Mouse (Mus musculus): ENCODE measurements around the gene Gm18336.
"Not testable (repeated sequence)": the region's sequence is repeated elsewhere in the genome, so short reads cannot be mapped to it uniquely, and the experiment has no call there.

The Gm18336 gene

DNA sequence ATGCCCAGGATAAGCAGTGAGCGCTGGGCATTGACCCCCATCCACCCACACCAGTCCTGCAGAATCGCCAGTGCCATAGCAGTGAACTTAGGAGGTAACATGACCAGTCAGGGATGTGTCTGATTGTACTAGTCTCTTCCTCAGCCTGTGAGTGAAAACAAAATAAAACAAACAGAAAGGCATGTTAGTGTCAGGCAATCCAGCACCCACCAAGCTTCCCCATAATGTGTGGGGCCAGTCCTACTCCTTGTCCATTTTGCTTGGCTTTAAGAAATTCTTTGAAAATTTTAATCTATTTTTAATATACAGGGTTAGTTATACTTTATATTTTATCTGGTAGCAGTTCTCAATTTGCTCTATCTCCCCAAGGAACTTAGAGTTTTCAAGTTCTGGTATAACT lies at the start of gene Gm18336:
Gene Gm18336, minus strand, starts transcription at position 101 of the 400 bp plus-strand sequence.
- not testable (repeated sequence) for DNase-seq

DNA sequence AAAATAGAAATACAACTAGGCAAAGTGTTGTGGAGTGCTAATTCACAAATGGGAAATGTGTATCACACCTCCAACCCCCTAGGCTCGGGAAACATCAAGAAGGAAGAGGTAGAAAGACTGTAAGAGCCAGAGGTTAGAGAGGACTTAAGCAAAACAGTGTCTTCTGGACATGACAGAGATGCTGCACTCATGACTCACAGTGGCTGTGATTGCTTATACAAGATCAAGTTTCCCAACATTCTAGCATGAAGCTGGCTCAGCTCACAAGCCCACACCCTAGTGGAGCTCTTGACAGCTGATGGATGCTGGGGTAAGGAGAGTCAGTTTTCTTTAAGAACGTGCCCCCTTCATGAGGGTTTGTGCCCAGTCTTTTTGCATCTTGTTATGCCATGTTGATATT lies 42.9 kb upstream of the Gm18336 start:
- no peak for DNase-seq

DNA sequence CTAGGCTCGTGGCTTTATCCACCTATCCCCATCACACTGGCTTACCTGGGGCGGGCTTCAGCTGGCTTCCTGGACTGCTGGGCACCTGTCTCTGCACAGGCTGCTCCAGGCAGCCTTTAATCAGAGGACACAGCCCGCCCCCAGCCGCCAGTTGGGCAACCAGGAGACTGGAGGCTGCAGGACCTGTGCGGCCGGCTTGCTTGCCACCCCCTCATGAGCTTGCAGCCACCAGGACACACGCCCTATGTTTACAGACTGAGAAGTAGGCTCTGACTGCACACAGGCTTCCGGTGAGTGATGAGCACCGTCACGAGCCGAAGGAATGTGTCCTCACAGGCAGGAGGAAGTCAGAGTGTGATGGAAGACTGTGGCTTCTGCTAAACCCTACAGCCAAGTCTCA lies 36.7 kb upstream of the Gm18336 start, which contains the start of gene Trex2:
Gene Trex2, minus strand, starts transcription at position 93 of the 400 bp plus-strand sequence.
- DNase-seq: no peak

DNA sequence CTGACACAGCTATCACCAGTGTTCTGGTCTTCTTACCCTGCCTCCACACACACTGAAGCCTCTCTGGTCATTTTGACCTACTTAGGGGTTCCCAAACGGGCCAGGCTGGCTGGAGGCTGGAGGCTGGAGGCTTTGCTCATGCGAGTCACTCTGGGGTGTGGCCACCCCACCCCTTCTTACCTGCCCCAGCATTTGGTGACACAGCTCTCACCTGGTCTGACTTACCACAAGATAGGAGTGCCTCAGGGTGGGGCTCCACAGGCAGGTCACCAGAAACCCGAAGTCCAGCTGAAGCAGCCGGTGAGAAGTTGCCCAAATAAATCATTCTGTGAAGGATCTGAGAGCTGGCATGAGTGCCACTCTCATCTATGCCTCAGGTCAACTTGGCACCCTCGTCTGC lies 34.3 kb upstream of the Gm18336 start:
- no peak for DNase-seq

DNA sequence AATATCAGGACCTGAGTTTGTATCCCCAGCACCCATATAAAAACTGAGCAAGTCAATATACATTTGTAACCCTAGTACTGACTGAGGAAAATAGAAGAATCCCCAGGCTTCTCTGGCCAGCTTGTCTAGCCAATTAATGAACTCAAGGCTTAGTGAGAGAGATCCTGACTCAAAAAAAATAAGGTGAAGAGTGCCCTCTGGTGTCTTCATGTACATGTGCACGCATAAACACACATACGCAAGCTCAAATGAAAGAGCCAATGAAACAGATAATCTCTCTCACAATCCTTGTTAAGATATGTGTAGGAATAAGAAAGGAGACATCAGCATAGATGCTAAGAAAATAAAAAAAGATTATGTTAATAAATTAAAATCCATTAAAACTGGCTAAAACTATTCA lies 31.5 kb upstream of the Gm18336 start:
- DNase-seq: no peak

DNA sequence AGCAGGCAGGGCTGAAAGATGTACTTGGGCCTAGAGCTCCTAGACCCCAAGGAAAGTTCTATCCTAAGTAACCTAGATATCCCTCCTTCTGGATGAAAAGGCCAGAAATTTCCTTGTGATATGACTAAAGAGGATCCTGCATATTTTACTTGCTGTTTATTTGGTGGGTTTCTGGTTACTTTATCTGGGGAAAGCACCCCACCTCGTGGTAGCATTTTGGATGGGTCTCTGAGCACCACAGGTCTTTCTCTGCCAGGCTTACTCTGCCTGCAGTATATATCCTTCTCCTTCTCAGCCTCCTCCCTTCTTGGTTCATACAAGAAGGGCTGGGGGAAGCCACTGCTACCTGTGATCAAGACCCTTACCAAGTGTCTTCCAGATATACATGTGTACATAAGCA lies 14.2 kb upstream of the Gm18336 start:
- DNase-seq: no peak

DNA sequence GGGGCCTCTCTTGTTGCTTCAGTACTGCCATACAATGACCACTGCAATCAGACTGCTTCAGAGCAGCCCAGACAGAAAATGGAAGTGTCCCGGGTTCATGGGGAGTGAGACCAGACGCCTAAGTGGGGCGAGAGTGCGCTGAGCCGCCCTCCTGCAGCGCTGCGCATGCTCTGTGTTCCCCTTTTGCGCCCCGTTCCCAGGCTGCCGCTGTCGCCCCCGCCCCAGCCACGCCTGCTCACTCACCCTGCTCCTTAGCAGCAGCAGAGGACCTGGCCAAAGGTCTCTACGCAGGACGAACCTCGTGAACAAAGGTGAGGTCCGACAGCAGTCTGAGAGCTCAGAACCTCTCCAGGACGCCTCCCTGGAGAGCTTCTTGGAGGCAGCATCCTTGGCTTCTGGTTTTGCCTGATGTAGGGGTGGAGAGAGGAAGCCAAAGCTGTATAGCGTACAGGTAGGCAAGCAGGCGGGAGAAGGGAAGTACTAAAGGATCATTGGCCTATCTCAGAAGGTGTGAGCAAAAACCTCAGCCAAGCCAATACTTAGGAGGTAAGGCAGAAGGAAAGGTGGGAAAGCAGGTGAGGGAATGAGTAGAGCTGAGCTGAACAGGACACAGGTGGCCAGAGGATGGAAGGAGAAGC lies 12.5 kb upstream of the Gm18336 start, which contains the start of gene Zfp92:
Gene Zfp92, plus strand, starts transcription at position 217 of the 638 bp plus-strand sequence.
- DNase-seq: peak; percentile 29

DNA sequence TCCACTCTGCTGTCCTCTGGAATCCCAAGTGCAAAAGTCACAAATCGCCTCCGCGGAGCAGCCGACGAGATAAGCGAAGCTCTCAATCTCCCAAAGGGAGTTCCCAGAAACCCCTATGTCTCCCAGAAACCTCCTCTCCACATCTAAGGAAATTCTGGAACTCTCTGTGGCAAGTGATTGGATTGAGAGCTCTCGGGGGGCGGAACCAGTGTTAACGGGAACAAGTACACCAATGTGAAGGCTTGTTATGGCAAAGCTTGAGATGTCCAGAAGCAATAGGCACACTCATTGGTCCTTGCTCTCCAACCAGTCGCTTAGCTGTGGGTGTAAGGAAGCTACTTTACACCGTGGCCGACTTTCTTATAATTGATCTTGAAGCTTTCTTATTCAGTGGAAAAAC lies 3.1 kb upstream of the Gm18336 start:
- no peak for DNase-seq

DNA sequence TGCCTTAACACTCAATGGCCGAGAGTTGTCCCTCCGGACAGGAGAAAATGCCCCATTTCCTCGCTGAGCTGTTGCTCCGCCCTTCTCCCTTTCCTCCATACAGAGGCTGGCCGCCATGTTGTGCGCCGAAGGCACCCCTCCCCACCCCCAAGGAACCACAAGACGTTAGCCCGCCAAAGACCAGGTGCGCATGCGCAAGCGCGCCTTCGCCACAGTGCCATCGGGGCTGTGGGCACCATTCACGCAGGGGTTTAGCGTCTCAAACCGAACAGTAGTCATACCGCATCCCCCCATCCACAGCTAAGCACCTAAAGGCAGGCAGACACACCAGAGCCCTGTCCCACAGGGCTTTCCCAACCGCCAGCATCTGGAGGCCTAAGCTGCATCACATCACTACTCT lies 2.4 kb upstream of the Gm18336 start:
- no peak for DNase-seq

DNA sequence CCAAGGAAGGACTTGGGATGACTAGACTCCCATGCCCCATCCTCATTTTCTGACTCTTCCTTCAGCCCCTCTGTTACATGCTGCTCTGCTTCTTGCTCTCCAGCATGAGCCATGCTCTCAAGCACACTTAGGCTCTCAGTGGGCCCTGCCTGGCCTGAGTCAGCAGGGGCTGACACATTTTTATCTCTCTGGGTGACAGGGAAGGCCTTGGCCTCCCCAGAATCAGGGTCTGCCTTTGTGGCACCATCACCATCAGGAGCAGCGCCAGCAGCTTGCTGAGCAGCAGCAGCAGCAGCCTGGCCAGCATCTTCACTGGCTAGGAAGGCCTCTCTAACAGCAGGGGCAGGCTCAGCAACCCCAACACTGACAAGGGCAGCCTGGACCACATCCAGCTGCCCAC lies 2.1 kb downstream of the Gm18336 start:
- DNase-seq: no peak

DNA sequence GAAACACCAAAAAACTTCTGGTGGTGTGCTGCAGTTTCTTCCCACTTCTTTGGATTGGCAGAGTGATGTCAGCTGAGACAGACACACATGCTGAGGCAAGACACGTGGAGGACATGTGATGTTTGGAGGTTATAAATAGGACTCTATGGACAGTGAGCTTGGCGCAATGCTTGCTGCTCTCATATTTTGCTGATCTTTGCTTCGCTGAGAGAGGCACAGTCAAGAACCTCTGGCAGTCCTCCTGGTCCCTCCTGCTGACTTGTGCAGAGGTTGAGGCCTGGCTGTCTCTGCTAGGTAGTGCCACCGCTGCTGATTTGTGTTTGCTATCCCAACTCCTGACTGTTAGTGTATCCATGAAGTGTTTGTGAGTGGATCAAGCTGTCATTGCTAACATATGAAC lies 7.1 kb downstream of the Gm18336 start:
- no peak for DNase-seq

DNA sequence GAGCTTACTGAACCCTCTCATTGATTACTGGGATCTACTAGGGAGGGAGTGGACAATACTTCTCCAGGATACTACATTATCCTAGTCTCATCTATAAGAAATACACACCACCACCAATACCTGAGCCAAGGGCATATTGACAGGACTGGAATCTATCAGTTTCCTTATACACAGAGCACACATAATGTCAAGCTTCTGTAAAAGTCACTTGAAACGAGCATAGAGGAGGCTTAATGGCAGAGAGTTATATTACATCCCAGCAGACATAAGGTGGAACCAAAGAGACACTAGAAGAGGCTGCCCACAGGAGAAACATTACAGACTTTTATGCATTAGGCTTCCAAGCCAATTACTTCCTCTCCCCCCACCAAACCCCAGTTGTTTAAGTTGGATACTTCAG lies 13.6 kb downstream of the Gm18336 start:
- no peak for DNase-seq

DNA sequence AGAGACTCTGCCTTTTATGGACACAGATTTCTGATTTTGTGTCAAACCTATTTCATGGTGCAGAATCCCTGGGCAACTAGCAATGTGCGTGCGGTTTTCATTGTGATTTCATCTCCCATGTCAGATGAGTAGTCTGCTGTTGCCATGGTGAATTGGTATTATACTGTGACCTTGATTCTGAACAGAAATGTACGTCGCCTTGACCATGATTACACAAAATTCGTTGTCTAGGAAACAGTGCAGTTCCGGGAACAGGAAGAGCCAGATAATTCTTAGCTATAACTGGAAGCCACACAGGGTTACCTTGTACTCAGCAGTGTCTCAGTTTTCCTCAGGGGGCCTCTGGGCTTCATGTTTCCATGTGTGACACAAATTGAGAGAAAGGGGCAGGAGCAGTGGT lies 14.1 kb downstream of the Gm18336 start:
- DNase-seq: no peak

DNA sequence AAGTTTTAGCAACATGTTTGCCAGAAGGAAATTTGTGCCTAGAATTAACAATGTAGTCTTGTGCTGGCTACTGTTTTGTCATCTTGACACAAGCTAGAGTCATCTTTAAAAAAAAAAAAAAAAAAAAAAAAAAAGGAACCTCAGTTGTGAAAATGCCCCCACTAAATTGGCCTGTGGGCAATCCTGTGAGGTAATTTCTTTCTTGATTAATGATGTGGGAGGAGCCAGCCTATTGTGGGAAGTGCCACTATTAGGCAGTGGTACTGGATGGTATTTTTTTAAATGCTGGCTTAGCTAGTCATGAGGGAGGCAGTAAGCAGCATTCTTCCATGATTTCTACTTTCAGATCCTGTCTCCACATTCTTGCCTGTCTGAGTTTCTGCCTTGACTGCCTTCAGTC lies 35.2 kb downstream of the Gm18336 start:
- no peak for DNase-seq

DNA sequence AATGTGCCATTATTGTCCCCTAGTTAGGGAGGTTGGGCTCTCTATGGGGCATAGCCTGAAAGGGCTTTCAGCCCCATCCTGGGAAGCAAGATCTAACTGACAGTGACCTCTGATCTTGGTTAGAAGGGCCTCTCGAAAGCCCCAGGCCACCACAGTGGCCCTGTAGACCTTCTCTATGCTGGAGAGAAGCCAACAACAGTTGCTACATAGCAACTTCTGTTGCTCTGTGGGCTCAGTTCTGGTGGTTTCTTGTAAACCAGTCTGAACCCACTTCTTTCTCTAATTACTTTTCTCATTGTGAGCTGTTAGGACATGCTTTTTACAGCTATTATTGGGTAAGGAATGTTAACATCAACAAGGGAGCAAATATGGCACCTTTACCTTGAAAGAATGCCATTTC lies 41.8 kb downstream of the Gm18336 start:
- DNase-seq: no peak

DNA sequence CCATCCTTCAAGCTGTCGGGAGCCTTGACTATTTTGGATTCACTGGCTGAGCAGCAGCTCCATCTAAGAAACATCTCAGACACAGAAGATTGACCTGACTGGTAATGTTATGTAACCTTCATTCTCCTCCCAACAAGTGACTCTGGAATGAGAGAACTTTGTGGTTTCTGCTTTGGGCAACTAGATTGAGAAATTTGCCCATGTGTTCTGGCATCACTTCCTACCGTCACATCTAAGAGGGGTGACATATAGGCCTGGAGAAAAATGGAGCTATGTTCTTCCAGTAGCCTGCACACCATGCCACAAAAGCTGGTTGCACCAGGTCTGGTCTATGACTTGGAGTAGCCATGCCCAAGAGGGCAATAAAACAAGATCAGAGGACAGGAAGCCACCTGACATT lies 42.4 kb downstream of the Gm18336 start:
- DNase-seq: no peak
